Mouse (Mus musculus) brain, embryonic 18.5 days (tissue): ENCODE results near the gene Slc22a23.

Experiments
- DNase-seq: peaks from one replicate; pipeline ENCODE4 v3.0.0-alpha.2; 2012; ENCODE audit warnings: low read depth, low spot score

The Slc22a23 gene

DNA sequence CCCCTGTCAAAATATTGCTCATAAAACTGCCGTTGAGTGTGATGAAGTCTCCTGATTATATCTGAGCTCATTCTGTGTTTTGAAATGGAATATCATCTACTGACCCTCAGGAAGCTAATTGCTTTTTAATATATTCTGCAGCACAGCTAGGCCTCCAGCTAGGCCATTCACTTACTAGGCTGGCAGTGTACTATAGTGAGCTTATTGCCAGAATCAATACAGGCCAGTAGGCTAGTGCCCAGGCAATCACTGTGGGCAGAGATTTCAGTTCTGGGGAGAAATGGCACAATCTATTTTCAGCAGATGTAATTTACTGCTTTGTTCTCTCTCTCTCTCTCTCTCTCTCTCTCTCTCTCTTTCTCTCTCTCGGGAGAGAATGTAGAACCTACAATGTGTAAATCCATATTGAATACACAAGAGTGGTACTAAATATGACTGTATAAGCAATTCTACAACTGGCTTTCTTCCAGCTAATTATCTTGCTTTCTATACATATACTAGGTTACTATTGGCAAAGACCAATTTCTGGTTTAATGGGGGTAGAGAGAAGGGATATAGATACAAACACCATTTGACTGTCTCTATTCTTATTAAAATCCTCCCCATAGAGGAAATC lies 75.5 kb downstream of the Slc22a23 start:
- DNase-seq, result no peak

DNA sequence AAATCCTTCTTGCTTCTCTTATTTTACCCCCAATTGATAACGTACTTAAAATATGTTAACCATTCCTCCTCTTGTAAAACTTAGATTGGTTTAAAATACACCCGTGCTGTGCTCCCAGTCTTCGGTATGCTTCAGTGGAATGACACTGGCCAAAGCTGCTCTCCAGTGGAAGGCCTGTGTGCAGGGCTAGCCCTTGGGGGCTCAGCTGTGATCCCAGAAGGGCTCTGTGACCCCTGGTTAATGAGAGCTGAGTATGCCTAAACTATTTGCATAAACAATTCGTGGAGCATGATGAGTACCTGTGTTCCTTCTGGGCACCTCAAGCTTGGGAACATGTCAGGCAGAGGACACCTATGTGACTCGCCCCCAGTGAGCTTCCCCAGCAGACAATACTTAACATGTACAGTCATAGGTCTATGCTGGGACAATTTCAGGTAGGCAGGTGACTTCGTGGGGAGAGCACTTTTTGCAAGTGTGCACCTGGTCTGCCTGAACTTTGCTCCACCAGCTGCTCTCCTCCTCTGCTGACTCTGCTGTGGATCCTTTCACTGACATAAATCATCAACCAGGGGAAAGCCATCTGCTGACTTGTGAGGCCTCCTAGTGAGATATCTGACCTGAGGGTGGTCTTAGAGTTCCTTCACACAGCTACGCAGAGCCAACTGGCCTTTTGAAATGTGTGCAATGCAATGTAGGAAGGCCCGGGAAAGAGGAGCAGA lies 77.9 kb downstream of the Slc22a23 start:
- no peak for DNase-seq

DNA sequence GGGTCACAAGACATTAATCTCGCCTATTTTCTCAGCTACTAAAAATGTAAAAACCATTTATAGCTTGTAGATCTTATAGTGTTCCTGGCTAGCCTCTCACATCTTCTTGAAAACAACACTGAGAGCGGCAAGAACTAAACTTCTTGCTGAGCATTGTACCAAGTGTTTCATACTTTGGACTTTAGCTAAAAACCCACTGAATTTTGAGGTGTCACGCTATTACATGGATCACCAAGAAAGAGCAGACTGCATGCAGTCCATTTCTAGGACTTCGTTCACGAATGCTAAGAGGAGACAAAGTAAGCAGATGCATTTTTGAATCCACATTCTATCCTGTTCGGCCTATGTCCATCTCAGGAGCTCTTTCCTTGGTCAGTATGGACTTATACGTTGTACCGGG lies 78.9 kb downstream of the Slc22a23 start:
- no peak for DNase-seq

DNA sequence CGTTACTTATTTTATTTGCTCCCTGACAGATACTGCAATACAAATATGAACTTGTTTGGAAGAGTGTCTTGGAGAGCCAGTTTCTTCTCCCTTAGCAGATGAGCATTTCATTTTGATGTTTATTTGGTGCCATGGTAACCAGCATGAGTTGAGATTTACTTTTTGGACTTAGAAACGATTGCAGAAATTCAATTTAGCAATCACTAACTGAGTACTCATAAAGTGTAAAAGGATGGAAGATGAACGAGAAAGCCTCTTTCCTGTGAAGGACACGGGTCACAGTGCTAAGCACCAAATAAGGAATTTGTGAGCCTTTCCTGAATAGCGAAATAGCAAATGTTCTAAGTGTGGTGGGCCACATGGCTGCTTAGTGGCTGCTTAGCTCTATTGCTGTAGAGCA lies 79.4 kb downstream of the Slc22a23 start:
- DNase-seq, result no peak

DNA sequence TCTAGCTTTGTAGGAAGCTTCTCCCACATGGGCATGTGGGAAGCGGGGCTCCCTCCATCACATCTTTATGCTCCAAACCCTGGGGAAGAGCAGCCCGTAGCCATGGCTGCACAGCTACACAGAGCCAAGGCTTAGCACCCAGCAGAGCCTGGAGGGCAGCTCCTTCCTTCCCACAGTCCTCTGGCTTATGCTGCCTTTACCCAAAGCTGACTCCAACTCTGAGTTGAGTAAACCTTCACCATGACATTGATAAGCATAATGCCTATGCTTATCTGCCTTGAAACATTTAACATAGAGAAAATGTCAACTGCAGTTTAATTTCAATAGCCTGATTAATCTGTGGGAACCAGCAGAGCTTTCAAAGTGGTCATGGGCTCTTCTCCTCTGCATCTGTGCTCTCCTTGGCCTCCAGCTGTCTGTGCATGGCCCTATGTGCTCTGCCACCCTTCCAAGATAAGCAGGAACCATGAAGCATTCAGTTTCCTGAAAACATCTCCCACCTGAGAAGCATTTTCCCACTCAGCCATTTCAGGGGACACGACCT lies 79.9 kb downstream of the Slc22a23 start:
- no peak for DNase-seq

DNA sequence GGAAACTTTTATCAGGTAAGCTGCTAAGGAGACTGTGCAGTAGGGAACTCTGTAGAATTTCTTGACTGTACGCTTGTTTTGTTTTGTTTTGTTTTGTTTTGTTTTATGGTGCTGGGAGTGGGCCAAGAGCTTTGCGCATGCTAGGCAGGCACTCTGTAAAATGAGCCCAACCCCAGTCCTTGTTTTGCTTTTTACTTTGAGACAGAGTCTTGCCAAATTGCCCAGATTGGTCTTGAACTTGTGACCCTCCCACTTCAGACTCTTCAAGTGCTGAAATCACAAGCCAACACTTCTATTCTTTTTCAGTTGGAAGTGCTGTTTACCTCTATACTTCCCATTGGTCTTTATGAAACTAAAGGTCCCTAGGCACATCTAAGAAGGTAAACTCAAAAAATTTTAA lies 80.5 kb downstream of the Slc22a23 start:
- DNase-seq, result no peak

DNA sequence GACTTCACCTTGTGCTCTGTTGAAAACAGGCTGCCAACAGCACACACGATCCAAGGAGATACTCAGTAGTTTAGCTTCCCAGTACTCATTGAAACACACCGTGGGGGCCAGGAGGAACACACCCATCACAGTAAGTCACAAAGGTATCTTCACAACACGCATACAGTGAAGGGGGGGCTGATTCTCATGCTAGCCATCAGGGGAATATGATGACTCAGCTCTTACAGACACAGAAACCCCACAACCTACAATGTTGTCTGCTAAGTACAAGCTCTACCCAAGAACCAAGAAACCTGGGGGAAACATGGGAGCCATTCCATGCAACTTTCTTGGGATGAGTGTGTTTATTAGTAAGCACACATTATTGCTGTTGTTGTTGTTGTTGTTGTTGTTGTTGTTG lies 86.2 kb downstream of the Slc22a23 start:
- no peak for DNase-seq

DNA sequence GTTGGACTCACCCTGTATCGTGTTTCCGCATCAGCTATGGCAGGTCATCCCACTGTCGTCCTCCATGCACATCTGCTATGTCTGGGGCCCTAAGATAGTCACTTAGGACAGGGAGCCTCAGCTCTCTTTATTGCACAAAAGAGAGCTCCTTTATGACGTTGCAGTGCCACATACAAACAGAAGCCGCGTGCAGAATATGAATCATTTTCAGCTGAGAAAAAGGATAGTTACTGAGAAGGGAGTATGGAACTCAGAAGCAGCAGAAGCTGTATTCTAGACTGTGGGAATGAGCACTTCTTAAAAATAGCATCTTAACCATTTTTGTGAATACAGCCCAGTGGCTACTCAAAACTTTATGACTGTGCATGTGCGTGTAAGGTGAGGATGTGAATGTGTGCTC lies 87.8 kb downstream of the Slc22a23 start:
- no peak for DNase-seq

DNA sequence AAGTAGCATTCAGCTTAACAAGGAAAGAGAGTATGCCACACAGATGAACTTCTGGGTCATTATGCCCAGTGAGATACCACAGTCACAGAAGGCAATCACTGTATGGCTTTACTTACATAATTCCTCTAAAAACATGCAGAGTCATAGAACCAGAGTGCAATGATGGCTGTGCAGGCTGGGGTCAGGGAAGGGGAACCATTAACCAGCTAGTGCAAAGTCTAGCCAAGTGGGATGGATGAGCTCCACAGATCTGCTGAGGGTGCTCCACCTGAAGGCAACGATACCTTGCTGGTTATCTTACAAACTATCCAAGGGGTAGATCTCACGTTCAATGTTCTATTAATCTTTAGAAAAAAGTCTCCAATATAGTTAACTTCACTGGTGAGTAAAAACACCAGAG lies 88.3 kb downstream of the Slc22a23 start:
- no peak for DNase-seq

DNA sequence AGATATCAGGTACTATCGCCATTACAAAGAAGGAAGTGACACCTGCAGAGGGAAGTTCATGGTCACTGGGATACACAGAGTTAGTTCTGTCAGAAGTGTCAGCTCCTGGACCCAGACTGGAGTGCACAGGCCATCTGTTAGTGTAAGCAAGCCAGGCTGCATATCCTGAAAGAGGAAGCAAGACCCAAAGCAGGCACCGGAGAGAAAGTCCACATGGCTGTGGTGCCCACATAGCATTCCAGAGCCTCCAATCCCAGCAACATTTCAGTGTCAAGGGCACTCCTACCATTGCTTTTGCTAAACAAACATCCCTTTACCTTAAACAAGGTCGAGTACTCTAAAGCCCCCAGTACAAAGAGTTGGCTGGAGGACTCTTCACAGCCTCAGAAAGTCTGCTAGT lies 89.7 kb downstream of the Slc22a23 start:
- no peak for DNase-seq

DNA sequence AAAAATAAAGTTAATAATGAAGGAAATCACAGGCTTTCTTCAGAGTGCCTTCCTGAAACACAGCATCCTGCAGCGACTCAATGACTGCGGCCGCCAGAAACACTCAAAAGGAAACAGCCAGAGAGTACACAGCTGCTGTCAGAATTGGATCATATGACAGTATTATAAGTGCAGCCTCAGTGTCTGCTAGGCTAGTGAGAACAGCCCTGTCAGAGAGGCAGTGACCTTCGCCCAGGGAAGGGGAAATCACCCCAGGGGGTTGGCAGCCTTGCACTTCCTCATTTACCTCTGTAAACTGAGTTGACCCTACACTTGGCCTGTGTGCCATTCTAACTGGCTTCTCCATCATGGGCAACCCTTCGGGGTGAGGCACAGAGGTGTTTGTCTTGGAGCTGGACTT lies 90.3 kb downstream of the Slc22a23 start:
- DNase-seq, result no peak

DNA sequence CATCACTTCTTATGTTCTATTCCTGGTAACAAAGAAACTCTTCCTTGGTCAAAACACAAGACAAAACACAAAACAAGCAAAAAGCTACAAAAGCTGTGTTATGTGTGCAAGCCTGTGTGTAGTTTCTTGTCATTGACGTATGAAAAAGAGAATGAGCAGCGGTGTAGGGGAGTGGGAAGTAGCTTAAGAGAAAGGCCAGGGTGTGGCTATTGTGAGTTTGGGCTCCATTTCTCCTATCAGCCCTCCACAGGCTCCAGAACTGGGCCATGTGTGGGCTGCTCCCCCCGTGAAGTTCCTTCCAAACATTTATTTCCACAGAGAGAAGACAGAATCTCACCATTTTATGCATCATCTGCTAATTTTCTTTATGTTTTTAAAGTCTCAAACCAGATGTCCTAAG lies 91.2 kb downstream of the Slc22a23 start:
- DNase-seq, result no peak

DNA sequence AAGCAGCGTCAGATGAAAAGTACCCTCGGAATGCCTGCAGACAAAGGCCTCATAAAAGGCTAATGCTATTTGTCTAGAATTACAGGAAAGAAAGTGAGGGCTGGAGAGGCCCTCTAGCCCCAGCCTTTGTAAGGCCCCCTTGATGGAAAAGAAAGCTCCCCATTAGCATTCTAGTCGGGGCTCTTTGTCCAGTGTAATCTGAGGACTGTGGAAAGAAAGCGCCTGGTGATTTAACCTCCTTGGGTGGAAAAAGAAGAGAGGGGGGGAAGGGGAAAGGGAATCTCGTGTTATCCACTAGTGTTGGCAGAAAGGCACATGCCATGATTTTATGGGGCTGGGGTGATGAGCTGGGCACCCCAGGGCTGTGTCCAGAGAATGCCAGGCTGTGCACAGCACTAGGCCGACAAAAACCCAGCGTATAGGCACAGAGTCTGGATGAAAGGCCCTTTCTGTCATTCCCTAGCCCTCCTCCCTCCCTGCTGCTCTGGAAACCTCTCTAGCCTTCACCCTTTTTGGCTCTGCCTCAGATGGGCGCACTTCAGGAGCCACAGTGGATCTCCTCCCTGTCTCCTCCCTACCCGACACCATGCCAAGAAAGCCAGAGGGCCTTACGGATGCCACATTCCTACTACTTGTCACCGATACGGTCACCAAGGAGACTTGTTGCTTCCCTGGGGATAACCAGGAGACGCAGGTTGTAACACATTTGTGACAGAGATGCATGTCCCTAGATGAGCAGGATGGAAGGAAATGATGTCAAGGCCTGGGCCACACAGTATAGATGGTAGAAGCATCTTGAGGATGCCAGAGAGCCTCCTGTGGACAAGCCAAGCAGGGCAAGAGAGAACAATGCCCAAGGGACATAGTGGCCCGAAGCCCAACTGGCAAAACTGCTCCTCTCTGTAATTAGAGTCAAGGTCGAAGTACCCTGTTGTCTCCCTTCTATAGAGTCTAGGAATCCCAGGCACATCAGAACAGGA lies 95.8 kb downstream of the Slc22a23 start:
- DNase-seq, result peak; percentile 67

DNA sequence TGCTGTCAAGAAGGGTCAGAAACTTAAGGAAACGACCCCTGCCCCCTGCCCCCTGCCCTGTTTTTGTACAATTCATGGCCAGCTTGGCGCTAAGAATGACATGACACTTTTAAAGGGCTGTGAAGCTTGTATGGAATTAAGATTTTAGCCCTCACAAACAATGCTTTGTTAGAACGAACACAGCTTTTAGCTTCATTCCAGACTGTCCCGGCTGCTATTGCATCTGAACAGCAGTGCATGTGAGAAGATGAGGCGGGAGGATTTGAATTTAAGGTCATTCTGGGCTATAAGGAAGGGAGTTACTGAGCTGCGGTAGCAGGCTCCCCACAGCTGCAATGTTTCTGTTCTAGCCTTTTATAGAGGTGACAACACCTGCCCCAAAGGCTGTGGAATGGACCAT lies 96.9 kb downstream of the Slc22a23 start:
- no peak for DNase-seq

DNA sequence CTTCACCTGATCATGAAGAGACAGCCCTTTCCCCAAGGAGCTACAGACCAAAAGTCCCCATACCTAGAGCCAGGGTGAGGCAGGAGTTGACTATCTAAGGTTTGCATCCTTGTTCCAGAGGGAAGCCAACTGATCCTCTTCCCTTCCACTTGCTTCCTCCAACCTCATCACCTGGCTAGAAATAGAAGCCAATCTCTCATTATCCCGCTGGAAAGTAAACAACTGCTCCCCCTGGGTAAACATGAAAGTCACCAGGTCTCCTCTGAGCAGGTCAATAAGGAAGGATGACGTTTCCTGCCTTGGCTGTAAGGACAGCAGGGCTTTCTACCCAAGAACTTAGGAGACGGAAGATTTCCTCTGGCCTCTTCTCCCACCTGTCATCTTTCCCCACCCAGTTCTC lies 98.2 kb downstream of the Slc22a23 start:
- DNase-seq, result no peak

DNA sequence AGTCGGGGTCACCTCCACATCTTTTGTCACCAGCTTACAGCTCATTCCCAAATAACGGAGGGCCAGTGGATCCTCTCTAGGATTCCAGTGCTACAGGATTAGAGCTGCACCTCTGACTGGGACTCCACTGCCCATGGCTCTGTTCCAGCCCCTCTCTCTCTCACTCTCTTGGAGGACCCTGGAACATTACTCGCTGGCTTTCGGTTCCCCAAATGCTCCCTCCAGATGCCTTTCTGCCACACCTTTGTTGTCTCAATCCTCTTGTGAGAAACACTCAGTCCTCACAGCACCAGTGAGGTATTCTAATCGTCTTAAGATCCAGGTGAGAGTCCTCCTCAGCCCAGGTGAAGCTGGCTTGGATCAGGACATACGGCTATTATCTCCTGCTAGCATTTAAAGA lies 99.8 kb downstream of the Slc22a23 start:
- DNase-seq, result no peak

DNA sequence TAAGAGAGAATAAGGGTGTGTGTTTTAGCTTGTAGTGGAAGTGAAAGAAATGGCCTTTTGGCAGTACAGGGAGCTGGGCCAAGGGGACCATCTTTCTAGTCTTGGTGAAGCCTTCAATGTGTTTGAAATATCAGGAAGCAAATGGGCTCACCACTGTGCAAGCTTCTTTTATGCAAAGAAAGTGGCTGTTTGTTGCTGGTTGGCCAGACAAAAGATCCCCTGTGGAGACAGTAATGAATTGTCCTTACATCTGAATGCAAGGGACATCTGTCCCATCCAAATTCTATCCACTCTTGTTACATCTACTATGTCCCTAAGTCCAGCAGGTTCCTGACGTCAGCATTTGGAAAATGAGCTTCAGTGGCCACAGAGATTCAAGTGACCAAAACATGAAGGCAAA lies 100.8 kb downstream of the Slc22a23 start:
- DNase-seq, result no peak

DNA sequence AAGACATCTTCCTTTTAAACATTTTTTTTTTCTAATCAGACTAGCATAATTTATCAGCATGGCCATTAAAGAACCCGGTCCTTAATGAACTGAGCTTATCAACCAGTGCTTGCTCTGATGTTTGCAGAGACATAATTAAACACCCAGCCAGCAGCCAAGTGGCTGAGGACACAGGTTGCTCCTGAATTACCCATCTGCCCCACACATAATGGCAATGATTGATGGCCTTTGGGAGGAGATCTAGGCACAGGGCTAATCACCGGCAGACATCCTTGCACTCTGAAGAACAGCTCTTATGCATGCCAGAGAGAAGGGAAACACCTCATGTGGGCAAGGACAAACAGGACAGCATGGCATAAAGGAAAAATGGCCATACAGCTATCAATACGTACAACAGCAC lies 102.8 kb downstream of the Slc22a23 start:
- no peak for DNase-seq

DNA sequence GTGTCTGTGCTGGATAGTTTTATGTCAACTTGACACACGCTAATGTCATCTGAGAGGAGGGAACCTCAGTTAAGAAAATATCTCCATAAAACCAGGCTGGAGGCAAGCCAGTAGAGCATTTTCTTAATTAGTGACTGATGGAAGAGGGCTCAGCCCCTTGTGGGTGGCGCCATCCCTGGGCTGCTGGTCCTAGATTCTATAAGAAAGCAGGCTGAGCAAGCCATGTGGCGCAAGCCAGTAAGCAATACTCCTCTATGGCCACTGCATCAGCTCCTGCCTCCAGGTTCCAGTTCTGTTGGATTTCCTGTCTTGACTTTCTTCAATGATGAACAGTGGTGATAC lies 104.9 kb downstream of the Slc22a23 start:
- DNase-seq, result no peak

DNA sequence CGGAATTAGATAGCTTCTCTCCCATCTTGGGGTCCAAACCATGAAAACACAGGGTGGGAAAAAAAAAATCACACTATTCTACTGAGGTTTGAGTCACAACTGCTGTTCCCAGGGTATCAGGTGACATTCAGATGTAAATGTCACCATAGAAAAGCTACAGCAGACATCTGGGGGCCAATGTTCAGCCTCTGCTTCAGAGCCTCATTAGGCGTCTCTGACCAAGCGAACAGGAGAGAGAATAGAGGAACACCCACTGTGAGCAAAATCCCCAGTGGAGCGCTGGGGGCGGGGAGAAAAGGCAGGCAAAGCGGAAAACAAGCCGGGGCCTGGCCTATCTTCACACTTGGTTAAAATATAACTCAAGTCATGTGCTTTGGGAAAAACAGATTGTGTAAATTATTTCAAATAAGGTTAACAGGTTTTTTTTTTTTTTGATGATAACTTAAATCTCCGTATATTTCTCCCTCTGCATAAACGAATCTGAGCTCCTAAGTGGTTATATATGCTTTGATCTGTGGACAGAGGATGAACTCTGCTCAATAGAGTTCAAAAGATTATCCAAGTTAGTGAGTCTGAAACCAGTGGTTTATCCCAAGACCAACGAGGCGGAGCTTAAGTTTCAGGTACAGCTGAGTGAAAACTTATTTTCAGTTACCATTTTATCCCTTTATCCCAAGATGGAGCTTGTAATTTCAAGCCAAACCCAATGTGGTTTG lies 105.5 kb downstream of the Slc22a23 start:
- DNase-seq, result no peak

DNA sequence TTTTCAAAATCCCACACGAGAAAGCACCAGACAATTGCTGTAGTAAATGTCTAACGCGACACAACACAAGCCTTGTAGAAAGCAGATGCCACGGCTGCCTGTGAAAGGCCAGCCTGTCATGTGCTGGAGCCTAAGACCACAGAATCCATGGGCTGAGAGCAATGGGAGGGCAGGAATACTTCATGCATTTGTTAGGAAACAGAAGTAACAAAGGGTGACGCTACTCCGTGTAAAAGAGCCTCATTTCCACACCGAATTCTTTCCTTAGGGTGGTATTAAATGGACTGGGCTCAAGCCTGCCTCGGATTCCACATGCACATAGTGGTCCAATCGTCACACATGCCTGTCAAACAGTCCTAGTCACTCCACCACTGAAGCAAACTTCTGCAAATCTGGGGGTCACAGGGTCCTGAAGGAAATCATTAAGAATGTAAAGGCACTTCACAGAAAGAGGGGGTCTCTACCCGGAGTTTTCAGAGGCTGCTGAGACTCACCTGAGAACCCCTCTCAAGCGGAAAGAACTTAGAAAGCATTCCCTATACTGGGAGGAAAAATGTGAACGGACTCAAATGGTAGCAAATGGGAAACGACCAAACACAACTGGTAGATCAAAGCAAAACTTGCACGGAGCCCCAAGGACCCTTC lies 106.2 kb downstream of the Slc22a23 start:
- DNase-seq, result no peak
